Mouse (Mus musculus): Measurements from ENCODE around the gene Olfr1340. TPM values are rescaled to one million over a fixed set of nuclear protein-coding genes. Genes with fewer than 3 reads are reported as not detected.

Olfr1340 gene
- polyA plus RNA-seq (2017; shearing (Covaris generic)): not detected

GRCm38 (mm10) chr4:118719838-118720237 is at the start of gene Olfr1340:
Gene Olfr1340, plus strand, starts transcription at chr4:118720138.

GRCm38 (mm10) chr4:118692412-118692973 is 27.4 kb upstream of the Olfr1340 start, which contains the start of gene Olfr1342:
Gene Olfr1342, minus strand, starts transcription at chr4:118692756.

GRCm38 (mm10) chr4:118703223-118703622 is 16.7 kb upstream of the Olfr1340 start, which contains the start of gene Olfr1341:
Gene Olfr1341, plus strand, starts transcription at chr4:118703523.

GRCm38 (mm10) chr4:118731875-118732274 is 11.9 kb downstream of the Olfr1340 start, which contains the start of gene Olfr1339:
Gene Olfr1339, plus strand, starts transcription at chr4:118732175.

GRCm38 (mm10) chr4:118758637-118759036 is 38.7 kb downstream of the Olfr1340 start, which contains the start of gene Olfr1338:
Gene Olfr1338, minus strand, starts transcription at chr4:118758737.

Other genes starting within 250 kb of the Olfr1340 start
- not detected for gene Tie1, start 230.1 kb upstream of the Olfr1340 start, polyA plus RNA-seq (2017; shearing (Covaris generic))
- not detected for gene 2610528J11Rik, start 193.1 kb upstream of the Olfr1340 start, polyA plus RNA-seq (2017; shearing (Covaris generic))
- gene Tmem125, start 176.1 kb upstream of the Olfr1340 start, polyA plus RNA-seq (2017; shearing (Covaris generic)): not detected
- gene Cfap57, start 99.4 kb upstream of the Olfr1340 start, polyA plus RNA-seq (2017; shearing (Covaris generic)): not detected
- 195 TPM for gene Ebna1bp2, start 99.3 kb upstream of the Olfr1340 start, polyA plus RNA-seq (2017; shearing (Covaris generic))
- not detected for gene Olfr62, start 61.2 kb upstream of the Olfr1340 start, polyA plus RNA-seq (2017; shearing (Covaris generic))
- not detected for gene Olfr1342, start 27.4 kb upstream of the Olfr1340 start, polyA plus RNA-seq (2017; shearing (Covaris generic))
- gene Olfr1341, start 16.6 kb upstream of the Olfr1340 start, polyA plus RNA-seq (2017; shearing (Covaris generic)): not detected
- not detected for gene Olfr1339, start 12.0 kb downstream of the Olfr1340 start, polyA plus RNA-seq (2017; shearing (Covaris generic))
- gene Olfr1338, start 38.6 kb downstream of the Olfr1340 start, polyA plus RNA-seq (2017; shearing (Covaris generic)): not detected
- not detected for gene Olfr1337, start 62.4 kb downstream of the Olfr1340 start, polyA plus RNA-seq (2017; shearing (Covaris generic))
- gene Olfr1335, start 89.8 kb downstream of the Olfr1340 start, polyA plus RNA-seq (2017; shearing (Covaris generic)): not detected
- gene Olfr1333, start 116.1 kb downstream of the Olfr1340 start, polyA plus RNA-seq (2017; shearing (Covaris generic)): not detected
- not detected for gene Olfr1331, start 144.5 kb downstream of the Olfr1340 start, polyA plus RNA-seq (2017; shearing (Covaris generic))
- gene Olfr1330, start 168.5 kb downstream of the Olfr1340 start, polyA plus RNA-seq (2017; shearing (Covaris generic)): not detected
- not detected for gene Olfr1329, start 197.3 kb downstream of the Olfr1340 start, polyA plus RNA-seq (2017; shearing (Covaris generic))
- gene Olfr1328, start 218.5 kb downstream of the Olfr1340 start, polyA plus RNA-seq (2017; shearing (Covaris generic)): not detected
- not detected for gene Lao1, start 241.4 kb downstream of the Olfr1340 start, polyA plus RNA-seq (2017; shearing (Covaris generic))

All from CD4-positive, CD25-positive, alpha-beta regulatory T cell, adult 9 weeks (primary cell).